Mouse (Mus musculus) gastrocnemius, postnatal 14 days (tissue): ENCODE data around the gene Lpcat3. TPM values are rescaled to one million over a fixed set of nuclear protein-coding genes. Genes with fewer than 3 reads are reported as not detected.
"Not testable (repeated sequence)": the region's sequence is repeated elsewhere in the genome, so short reads cannot be mapped to it uniquely, and the experiment has no call there.

Source experiments
- DNase-seq: peaks from one replicate; pipeline ENCODE4 v3.0.0; 2021; ENCODE audit warnings: mixed read lengths
- intact Hi-C: fragments of 180-260 bp; cut with DNase I; formaldehyde crosslinking; loops from one replicate; pipeline ENCODE4 v1.15.1; 2025; ENCODE audit warnings: low total_unique reads
- total RNA-seq, 2 experiments: library from RNA; stranded (reverse); gene quantifications; 2 replicates each; pipeline ENCODE4 v1.2.3; 2021

Gene Lpcat3
- total RNA-seq, 2 experiments from 2014 or later = 26.3 to 32.3 TPM

DNA sequence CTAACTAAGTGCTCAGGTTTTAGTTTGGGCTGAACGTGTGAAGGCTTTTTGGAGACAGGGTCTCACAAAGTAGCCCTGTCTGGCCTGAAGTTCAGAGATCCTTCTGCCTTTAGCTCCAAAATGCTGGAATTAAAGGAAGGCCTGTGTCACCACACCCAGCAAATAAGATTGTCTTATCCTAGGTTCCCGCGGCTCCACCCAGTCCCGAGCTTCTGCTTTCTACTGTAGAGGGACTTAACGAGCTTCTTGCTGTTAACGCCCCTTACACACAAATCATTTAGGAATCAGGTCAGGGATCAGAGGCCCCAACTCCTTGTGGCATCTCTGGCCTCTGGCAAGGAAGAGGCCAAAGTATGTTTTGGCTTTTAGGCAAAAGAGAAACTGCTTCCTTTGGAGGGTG lies 9.3 kb downstream of the Lpcat3 start:
- DNase-seq = no peak
- intact Hi-C loops = no loop called here

DNA sequence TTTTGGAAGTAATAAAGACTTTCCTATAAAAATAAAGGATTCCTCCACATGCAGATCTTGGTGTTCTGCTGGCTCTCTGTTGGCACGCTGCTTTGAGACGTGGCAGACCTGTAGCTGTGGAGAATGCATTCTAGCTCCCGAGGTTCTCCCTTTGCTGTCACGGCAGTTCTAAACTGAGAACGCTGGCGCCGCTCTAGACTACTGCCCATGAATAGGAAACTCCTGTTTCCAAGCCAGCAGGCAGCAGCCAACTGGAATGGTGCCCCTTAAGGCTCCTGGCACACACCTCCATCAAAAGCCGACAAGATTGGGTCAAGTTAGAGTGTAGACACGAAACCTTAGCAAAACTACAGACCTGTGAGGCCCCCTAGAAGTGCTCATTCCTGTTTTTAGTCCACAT lies 10.8 kb downstream of the Lpcat3 start:
- DNase-seq = peak; percentile 46
- intact Hi-C loops = no loop called here

DNA sequence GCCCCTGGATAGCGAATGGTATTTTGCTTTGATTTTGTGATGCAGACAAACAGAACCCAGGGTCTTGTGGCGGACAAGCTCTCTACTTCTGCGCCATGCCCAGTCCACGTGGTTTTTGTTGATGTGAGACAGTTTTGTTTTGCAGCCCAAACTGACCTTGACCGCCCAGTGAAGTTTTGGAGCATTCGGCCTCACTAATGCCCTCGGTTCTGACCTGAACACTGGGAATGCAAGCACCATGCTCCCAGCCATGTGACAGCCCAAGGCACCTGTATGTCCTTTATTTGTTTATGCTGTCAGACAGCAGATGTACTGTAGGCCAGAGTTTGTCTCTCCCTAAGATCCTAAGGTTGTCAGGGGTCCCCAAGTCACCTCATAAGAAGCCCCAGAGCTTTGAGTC lies 11.8 kb downstream of the Lpcat3 start:
- no peak for DNase-seq
- intact Hi-C loops = no loop called here

DNA sequence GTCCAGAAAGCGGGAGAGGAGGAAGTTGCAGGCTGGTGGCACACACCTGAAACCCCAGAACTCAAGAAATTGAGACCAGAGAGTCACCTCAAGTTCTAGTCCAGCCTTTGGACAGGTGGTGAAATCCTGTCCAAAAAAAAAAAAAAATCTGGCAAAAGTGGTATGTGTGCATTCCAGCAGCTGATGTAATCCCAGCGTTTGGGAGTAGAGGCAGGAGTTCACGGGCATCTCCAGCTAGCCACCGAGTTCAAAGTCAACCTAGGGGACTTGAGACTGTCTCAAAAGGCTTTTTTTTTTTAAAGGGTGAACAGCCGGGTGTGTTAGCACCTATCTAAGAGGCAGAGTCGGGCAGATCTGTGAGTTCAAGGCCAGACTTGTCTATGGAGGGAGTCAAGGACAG lies 13.3 kb downstream of the Lpcat3 start:
- no peak for DNase-seq
- intact Hi-C loops = no loop called here

DNA sequence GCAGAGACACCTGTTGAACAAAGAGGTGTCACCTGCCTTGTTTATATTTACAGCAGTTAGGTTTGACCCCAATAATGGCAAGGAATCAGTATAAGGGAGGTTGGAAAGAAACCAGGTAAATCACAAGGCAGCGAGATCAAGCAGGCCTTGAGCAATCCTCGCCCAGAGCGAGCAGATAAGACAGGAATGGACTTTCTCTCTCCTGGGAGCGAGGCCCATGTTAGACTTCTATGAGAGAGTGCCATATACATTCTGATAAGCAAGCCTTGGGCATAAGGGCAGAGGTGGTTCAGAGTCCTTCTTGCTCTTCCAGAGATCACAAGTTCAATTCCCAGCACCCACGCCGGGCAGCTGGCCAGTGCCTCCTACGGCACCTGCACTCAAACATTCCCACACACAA lies 15.9 kb downstream of the Lpcat3 start:
- intact Hi-C loops = no loop called here
- no peak for DNase-seq

DNA sequence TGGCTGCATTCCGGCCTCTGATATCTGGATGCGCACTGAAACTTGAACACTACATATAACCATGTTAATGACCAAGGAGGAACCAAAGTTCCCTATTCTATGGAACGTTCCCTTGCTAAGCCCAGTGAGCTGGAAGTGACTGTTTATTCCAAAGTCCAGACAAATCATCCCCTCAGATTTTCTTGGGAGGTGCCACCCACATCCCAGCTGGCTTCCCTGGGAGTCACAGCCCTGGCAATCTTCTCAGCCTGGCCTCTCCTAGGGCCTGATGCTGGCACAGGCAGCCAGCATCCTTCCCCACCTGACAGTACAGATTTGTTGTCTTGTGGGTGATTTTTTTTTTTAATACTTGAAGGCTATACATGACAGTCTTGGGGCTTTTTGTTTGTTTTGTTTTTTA lies 16.7 kb downstream of the Lpcat3 start:
- no peak for DNase-seq
- intact Hi-C loops = no loop called here

DNA sequence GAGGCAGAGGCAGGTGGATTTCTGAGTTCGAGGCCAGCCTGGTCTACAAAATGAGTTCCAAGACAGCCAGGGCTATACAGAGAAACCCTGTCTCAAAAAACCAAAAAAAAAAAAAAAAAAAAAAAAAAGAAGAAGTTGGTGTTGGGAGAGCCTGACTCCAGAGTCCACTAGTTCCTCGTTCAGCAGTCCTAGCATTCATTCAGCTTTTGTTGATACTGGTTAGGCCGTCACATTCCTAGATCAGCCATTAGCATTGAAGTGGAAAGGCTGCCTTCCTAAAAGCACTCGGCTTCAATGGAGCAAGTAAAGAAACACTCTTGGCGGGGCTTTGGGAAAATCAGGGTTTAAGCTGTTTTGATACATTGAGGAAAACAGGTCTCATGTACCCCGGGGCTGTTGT lies 19.5 kb downstream of the Lpcat3 start:
- intact Hi-C loops, DNase-seq: not testable (repeated sequence)

DNA sequence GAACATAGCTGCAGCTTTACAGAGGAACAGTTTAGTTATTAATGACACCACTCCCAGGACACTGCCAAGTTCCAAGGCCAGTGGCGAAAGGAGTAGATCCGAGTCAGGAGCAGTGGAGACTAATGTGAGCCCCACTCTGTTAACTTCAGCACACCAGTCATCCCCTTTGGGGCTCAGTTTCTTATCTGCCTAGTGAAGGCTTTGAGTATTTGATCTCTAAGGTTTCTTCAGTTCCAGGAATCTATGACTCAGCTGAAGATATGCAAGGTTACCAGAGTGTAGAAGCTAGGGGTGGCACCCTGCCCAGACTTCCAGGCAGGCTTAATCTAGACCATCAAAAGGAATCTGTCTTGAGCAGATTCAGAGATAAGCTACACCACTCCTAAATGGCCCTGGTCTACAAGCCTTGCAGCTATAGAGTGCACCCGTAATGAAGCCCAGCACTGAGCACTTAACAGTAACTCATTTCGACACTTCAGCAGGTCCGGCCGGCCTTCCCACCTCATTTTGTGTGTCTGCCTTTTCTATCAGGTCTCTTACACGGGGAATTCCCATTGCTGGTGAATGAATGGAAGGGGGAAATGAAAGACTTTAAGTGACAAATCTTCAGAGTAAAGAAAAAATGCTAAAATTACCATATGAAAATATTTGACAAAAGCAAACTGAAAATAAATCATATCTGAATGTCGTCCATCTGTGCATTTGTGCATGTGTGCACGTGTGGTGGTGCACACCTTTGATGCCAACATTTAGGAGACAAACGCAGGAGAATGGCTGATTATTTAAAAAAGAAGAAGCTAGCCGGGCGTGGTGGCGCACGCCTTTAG lies 21.0 kb downstream of the Lpcat3 start:
- intact Hi-C loops = no loop called here
- peak; percentile 55 for DNase-seq

DNA sequence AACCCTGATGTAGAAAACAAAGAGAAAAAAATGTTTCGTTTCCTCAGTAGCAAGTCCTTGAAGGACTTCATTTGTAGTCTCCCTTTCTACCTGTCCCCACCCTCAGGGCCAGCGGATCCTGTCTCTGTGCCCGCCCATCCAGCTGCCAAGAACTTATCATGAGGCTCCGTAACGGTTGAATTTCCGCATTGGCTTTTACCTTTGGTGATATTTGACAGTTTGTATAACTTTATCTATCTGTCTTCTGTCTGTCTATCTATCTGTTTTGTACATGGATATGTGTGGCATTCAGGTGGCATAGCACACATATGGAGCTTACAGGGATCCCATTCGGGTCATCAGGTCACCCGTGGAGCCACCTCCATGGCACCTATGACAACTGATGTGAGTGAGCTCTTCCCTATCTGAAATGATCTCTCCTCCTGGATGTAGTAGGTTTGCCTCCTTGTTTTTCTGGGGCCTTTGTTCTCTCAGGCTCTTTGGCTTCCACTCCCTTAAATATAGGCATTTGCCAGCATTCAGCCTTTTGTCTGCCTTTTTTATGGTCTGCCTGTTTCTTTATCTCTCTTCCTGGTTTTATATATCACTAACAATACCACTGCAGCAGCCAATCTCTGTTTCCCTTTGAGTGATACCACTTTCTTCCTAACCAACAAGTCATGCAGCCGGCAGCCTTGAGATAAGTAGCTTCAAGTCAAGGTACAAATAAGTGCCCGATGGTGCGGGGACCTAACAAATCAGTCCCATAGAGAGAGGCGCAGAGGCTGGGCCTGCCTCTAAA lies 23.0 kb downstream of the Lpcat3 start:
- intact Hi-C loops = no loop called here
- DNase-seq = no peak

DNA sequence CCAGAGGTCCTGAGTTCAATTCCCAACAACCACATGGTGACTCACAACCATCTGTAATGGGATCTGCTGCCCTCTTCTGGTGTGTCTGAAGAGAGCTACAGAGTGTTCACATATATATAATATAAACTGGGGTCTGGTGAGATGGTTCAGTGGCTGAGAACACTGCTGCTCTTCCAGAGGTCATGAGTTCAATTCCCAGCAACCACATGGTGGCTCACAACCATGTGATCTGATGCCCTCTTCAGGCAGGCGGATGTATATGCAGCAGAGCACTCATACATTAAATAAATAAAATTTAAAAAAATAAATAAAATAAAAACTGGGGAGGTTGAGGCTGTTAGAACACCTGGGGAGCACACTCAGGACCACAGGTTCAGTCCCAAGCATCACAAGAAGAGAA lies 23.8 kb downstream of the Lpcat3 start:
- DNase-seq, intact Hi-C loops: not testable (repeated sequence)

DNA sequence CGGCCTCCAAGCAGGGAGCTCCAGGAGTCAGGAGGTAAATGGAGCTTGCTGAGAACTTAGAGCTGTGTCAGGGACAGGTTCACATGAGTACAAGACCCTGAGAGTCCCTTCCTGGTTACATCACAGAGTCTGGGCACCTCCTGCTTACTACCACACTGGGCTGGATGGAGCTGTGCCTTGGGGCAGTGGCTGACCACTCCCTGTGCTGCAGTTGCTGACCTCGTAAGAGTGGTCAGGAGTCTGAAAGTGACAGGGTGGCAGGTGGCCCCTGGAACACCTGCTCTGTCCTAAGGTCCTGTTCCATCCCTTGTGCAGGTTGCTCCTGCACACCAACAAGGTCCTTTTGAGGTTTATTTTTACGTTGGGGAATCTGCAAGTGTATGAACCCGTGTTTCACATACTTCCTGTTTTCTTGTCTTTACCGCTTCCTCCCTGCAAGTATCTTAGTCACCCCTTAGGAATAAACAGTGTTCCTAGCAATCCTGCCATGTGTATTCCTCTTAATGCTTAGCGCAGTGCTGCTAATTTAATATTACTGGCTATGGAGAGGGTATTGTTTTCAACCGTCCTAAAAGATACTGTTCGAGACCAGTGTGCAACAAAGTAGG lies 25.4 kb downstream of the Lpcat3 start:
- intact Hi-C loops = no loop called here
- DNase-seq = no peak

DNA sequence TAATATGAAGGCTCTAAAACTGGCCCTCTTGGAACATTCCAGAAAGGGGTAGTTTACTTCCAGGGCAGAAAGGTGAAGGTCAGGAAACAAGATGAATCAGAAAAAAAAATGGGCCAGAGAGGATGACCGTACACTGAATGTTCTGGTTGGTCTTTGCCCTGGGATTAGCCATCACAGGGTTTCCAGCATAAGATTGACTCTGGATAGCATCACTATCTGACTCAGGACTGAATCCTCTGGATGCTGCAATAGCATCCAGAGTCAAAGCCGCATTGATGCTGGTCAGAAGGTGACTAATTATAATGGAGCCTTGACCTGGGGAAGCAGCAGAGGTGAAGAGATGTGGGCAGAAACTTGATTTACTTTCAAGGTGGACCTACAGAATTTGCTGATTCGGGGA lies 26.2 kb downstream of the Lpcat3 start:
- no peak for DNase-seq
- intact Hi-C loops = no loop called here

DNA sequence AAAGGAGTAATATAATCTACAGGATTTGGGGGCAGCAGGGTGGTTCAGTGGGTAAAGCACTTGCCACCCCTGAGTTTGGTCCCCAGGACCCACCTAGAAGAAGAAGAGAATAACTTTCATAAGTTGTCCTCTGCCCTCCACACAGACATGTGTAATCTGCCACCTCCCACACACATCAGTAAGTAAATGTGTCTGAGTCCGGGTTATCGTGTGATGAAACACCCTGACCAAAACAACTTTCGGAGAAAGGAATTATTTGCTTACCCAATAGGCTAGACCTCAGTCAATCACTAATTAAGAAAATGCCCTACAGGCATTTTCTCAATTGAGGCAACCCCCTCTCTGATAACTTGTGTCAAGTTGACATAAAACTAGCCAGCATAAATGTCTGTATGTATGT lies 27.7 kb downstream of the Lpcat3 start:
- intact Hi-C loops = no loop called here
- DNase-seq = no peak

DNA sequence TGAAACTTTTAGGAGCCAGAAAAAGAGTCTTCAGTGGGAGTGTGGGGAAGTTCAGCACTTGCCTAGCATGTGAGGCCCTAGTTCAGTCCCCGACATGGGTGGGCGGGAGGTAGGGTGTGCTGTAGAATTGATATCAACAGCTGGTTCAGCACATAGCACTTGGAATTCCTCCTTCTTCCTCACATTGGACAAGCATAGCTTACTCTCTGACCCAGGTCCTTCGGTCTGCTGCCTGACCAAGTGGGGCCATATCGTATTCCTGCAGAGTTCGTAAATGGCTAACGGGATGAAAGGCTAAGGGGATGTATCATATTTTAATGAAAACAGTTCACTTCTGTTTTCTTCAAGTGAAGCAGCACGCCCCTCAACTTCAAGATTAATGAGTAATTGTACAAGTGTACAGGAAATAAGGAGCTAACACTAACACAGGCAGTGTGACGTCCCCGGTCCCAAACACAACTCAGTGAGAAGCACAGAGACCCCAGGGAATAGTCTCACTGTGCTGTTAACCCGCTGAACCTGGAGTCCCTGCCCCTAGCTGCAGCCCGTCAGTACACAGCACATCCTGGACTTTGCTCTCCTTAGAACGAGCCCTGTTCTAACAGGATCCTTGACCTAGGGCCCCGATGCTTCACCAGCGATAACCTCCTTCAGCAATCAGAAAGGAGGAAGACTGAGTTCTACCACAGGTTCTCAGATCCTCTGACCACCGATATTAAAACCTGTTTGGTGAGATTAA lies 30.6 kb downstream of the Lpcat3 start:
- intact Hi-C loops = no loop called here
- DNase-seq = no peak

DNA sequence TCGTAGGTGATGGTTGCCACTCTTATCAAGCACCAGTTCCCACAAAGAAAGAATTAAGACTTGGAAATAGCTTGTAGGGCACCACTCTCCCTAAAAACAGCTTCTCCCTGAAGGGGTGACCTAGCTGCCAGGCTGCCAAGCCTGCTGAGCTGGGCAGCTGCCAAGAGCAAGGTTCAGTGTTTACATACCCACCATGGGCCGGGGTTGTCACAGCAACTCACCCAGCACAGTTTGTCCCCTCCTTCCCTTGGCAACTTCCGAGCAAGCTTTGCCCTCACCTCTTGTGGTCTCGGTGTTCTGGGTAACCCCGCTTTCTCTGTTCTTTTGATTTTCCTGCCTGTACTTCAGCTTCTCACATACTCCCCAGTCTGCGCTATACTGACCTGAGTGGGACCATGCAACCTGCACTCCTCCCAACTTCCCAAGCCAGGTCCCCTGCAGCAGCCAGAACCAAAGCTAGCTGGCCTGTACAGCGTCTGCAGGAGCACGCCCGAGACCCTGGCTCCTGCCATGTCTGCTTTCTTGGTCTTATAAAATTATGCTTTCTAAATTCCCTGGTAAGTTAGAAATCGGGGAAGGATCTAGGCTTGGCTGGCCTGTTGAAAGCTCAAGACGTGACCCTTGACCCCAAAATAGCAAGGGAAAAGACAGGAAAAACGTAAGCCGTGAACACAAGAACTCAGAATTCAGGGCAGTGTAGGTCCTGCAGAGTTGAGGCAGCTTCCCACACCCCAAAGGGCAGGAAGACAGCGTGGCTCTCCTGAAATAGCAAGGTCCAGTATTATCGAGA lies 31.5 kb downstream of the Lpcat3 start:
- DNase-seq = no peak
- intact Hi-C loops = no loop called here

DNA sequence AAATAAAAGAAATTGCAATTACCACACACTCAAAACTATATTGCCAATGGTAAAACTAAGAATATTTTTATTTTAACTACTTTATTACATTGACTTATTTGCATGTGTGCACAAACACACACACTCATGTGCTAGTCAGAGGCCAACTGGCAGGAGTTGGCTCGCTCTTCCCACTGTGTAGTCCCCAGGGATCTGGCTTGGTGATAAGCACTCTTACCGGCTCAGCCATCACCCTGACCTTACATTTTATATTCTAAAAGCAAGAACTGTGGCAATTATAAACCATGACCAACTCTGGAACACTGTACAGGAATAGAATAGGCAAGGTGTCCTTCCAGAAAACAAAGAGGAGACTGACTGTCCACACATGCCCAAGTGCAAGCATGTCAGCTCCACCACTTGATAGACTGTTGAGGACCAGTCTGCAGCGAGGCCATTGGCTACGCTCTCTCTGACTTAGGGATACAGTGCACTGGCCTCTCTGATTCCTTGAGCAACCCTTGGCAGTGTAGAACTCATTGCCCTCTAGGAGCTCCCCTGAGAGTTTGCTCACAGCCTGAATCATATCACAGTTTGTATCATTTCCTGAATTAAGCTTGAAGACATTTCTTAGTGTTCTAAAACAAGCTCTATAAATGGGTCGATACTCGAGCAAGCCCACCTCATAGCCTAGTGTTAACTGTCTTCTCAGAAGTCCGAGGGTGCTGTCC lies 33.8 kb downstream of the Lpcat3 start:
- DNase-seq = no peak
- intact Hi-C loops = no loop called here

DNA sequence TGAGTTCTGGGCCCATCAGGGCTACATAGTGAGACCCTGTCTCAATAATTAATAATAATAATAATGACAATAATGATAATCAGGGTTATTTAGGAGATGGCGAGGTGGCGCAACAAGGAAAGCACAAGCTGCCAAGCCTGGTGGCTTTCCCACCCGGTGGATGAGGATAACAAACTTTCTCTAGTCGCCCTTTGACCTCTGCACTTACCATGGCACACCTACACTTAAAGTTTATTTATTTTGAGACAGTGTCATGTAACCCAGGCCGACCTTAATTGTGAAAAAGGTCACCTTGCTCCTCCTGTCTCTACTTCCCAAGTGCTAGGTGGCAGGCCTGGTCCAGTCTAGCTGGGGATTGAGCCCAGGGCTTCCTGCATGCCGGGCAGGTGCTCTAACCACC lies 35.9 kb downstream of the Lpcat3 start:
- intact Hi-C loops = no loop called here
- no peak for DNase-seq

DNA sequence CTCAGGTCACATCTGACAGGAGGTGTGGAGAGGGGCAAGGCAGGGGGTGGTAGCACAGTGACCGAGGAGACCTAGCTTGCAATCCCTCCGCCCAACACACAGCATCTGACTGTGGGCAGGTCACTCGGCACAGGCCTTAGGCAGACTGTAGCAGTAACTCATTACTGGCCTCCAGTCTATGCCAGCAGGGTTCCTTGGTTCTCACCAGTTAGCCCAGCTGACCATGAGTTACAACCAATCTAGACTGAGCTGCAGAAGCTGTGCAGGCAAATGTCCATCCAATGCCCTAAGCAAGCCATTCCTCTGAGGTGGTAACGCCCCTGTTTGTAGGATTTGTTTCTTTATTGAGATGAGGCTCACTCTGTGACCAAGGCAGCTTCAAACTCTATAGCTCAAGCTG lies 36.5 kb downstream of the Lpcat3 start:
- intact Hi-C loops = no loop called here
- DNase-seq = no peak
